Mouse (Mus musculus): Measurements from ENCODE around the gene Ugt1a8.

The Ugt1a8 gene

GRCm38 (mm10) chr1:88235894-88236415, 148.3 kb downstream of the Ugt1a8 start:
- DNase-seq (ENCODE audit: low spot score in 2 of 2): no peak

GRCm38 (mm10) chr1:88237311-88237710, 149.7 kb downstream of the Ugt1a8 start:
- DNase-seq (ENCODE audit: low spot score in 2 of 2): no peak

- DNase-seq (ENCODE audit: low spot score in 2 of 2): no peak
Observed at GRCm38 (mm10) chr1:88238771-88239170, 151.2 kb downstream of the Ugt1a8 start.

GRCm38 (mm10) chr1:88240072-88240471, 152.5 kb downstream of the Ugt1a8 start:
- DNase-seq (ENCODE audit: low spot score in 2 of 2): no peak

GRCm38 (mm10) chr1:88240579-88240978, 153.0 kb downstream of the Ugt1a8 start:
- no peak for DNase-seq (ENCODE audit: low spot score in 2 of 2)

GRCm38 (mm10) chr1:88243861-88244260, 156.2 kb downstream of the Ugt1a8 start:
- DNase-seq (ENCODE audit: low spot score in 2 of 2): no peak

GRCm38 (mm10) chr1:88245881-88246280, 158.3 kb downstream of the Ugt1a8 start:
- no peak for DNase-seq (ENCODE audit: low spot score in 2 of 2)

- DNase-seq (ENCODE audit: low spot score in 2 of 2): no peak
Observed at GRCm38 (mm10) chr1:88246386-88246785, 158.8 kb downstream of the Ugt1a8 start.

- no peak for DNase-seq (ENCODE audit: low spot score in 2 of 2)
Observed at GRCm38 (mm10) chr1:88247660-88248059, 160.0 kb downstream of the Ugt1a8 start.

- no peak for DNase-seq (ENCODE audit: low spot score in 2 of 2)
Observed at GRCm38 (mm10) chr1:88248658-88249057, 161.0 kb downstream of the Ugt1a8 start.

- no peak for DNase-seq (ENCODE audit: low spot score in 2 of 2)
Observed at GRCm38 (mm10) chr1:88249596-88249995, 162.0 kb downstream of the Ugt1a8 start.

- no peak for DNase-seq (ENCODE audit: low spot score in 2 of 2)
Observed at GRCm38 (mm10) chr1:88250023-88250422, 162.4 kb downstream of the Ugt1a8 start.

- DNase-seq (ENCODE audit: low spot score in 2 of 2): no peak
Observed at GRCm38 (mm10) chr1:88253106-88253505, 165.5 kb downstream of the Ugt1a8 start.

- DNase-seq (ENCODE audit: low spot score in 2 of 2): no peak
Observed at GRCm38 (mm10) chr1:88253540-88253939, 165.9 kb downstream of the Ugt1a8 start.

GRCm38 (mm10) chr1:88254793-88255465, 167.3 kb downstream of the Ugt1a8 start:
- no peak for DNase-seq (ENCODE audit: low spot score in 2 of 2)

GRCm38 (mm10) chr1:88255466-88255857, 167.8 kb downstream of the Ugt1a8 start:
- no peak for DNase-seq (ENCODE audit: low spot score in 2 of 2)

GRCm38 (mm10) chr1:88255989-88256754, 168.6 kb downstream of the Ugt1a8 start:
- DNase-seq (ENCODE audit: low spot score in 2 of 2): no peak

- DNase-seq (ENCODE audit: low spot score in 2 of 2): no peak
Observed at GRCm38 (mm10) chr1:88256886-88257663, 169.5 kb downstream of the Ugt1a8 start.

GRCm38 (mm10) chr1:88257681-88258080, 170.1 kb downstream of the Ugt1a8 start:
- DNase-seq (ENCODE audit: low spot score in 2 of 2): no peak

GRCm38 (mm10) chr1:88258361-88258760, 170.7 kb downstream of the Ugt1a8 start:
- DNase-seq (ENCODE audit: low spot score in 2 of 2): no peak

GRCm38 (mm10) chr1:88258881-88259642, 171.4 kb downstream of the Ugt1a8 start:
- DNase-seq (ENCODE audit: low spot score in 2 of 2): no peak

- no peak for DNase-seq (ENCODE audit: low spot score in 2 of 2)
Observed at GRCm38 (mm10) chr1:88259643-88260024, 172.0 kb downstream of the Ugt1a8 start.
